Mouse (Mus musculus) adipocyte (in vitro differentiated cells): ENCODE data around the gene Rnasel.

Source experiments
- DNase-seq: peaks from one replicate; pipeline ENCODE4 v3.0.0-alpha.2; 2016; ENCODE audit warnings: low spot score

Gene Rnasel

GRCm38 (mm10) chr1:153769998-153770775 is 21.0 kb downstream of the Rnasel start:
- no peak for DNase-seq

- no peak for DNase-seq
Measured at GRCm38 (mm10) chr1:153770776-153771167, 21.5 kb downstream of the Rnasel start.

GRCm38 (mm10) chr1:153775174-153775573 is 25.9 kb downstream of the Rnasel start:
- DNase-seq = no peak

GRCm38 (mm10) chr1:153776257-153776656 is 27.0 kb downstream of the Rnasel start:
- no peak for DNase-seq

GRCm38 (mm10) chr1:153778205-153778604 is 29.0 kb downstream of the Rnasel start:
- no peak for DNase-seq

GRCm38 (mm10) chr1:153783339-153783738 is 34.1 kb downstream of the Rnasel start:
- no peak for DNase-seq

GRCm38 (mm10) chr1:153785608-153786007 is 36.4 kb downstream of the Rnasel start:
- DNase-seq = no peak

- DNase-seq = no peak
Measured at GRCm38 (mm10) chr1:153790708-153791107, 41.5 kb downstream of the Rnasel start.

GRCm38 (mm10) chr1:153794241-153794640 is 45.0 kb downstream of the Rnasel start:
- DNase-seq = no peak

- DNase-seq = no peak
Measured at GRCm38 (mm10) chr1:153802691-153803090, 53.5 kb downstream of the Rnasel start.

- DNase-seq = no peak
Measured at GRCm38 (mm10) chr1:153803530-153803929, 54.3 kb downstream of the Rnasel start.

- DNase-seq = peak; percentile 70
Measured at GRCm38 (mm10) chr1:153807390-153807993, 58.3 kb downstream of the Rnasel start.
